Mouse (Mus musculus): ENCODE measurements around the gene Sez6. TPM values are rescaled to one million over a fixed set of nuclear protein-coding genes. Genes with fewer than 3 reads are reported as not detected.

Sez6 gene
- 8.8 and 19.3 TPM in 2 replicates for polyA plus RNA-seq (2016; fragmentation: Nextera tagmentation; extraction: Ambion mirVana)

- Histone ChIP-seq H3K4me1 (replicated peaks) (peaks cover 60% of the 10 kb centered on the region), H3K27ac (peak within 1 kb of the TSS; percentile 79), H3K4me3 (peak within 1 kb of the TSS; percentile 77), H3K27me3 (ENCODE audit: insufficient read depth, poor library complexity, severe bottlenecking) (peaks cover 97% of the 10 kb centered on the region), H3K9me3 (no peaks in the 10 kb centered on the region), H3K36me3 (no peaks in the 10 kb centered on the region)
- DNase-seq (ENCODE audit: low spot score), result peak; percentile 83
- WGBS, result under 1% methylated on average over 94 of the region's 94 CpGs
These were observed at the start of gene Sez6 for GRCm38 (mm10) chr11:77930751-77931540. TSS of gene Sez6 (plus strand) at chr11:77930800.

GRCm38 (mm10) chr11:77884524-77885245, 45.9 kb upstream of the Sez6 start:
- Histone ChIP-seq H3K27me3 (ENCODE audit: insufficient read depth, poor library complexity, severe bottlenecking) (peaks cover 30% of the 10 kb centered on the region), H3K9me3 (no peaks in the 10 kb centered on the region), H3K27ac (peak overlapping the region; percentile 87), H3K36me3 (peaks cover 7% of the 10 kb centered on the region; the same call in 1 of the 2 replicates), H3K4me3 (peak overlapping the region; percentile 33), H3K4me1 (replicated peaks) (peaks cover 76% of the 10 kb centered on the region)
- DNase-seq (ENCODE audit: low spot score), result no peak
- 28% methylated on average over 10 of the region's 10 CpGs for WGBS

- H3K4me1 ChIP-seq (replicated peaks), result peaks cover 79% of the 10 kb centered on the region
- no peaks in the 10 kb centered on the region for H3K9me3 ChIP-seq
- H3K36me3 ChIP-seq, result peaks cover 7% of the 10 kb centered on the region; the same call in 1 of the 2 replicates
- DNase-seq (ENCODE audit: low spot score), result peak; percentile 84
- peaks cover 30% of the 10 kb centered on the region for H3K27me3 ChIP-seq (ENCODE audit: insufficient read depth, poor library complexity, severe bottlenecking)
- peak overlapping the region; percentile 87 for H3K27ac ChIP-seq
- WGBS, result 24% methylated on average over 8 of the region's 8 CpGs
- peak overlapping the region; percentile 33 for H3K4me3 ChIP-seq
These were observed 45.4 kb upstream of the Sez6 start for GRCm38 (mm10) chr11:77885246-77885575.

- peak; percentile 80 for DNase-seq (ENCODE audit: low spot score)
- WGBS, result 26% methylated on average over 17 of the region's 17 CpGs
- Histone ChIP-seq H3K27ac (peak overlapping the region; percentile 87), H3K4me3 (peak overlapping the region; percentile 23), H3K4me1 (replicated peaks) (peaks cover 83% of the 10 kb centered on the region), H3K36me3 (0 out of 2 replicates have a peak, but pooled peaks cover 4% of the 10 kb centered on the region), H3K9me3 (no peaks in the 10 kb centered on the region), H3K27me3 (ENCODE audit: insufficient read depth, poor library complexity, severe bottlenecking) (peaks cover 31% of the 10 kb centered on the region)
These were observed 43.1 kb upstream of the Sez6 start for GRCm38 (mm10) chr11:77887373-77887960.

- H3K9me3 ChIP-seq, result no peaks in the 10 kb centered on the region
- WGBS, result 88% methylated on average over 5 of the region's 5 CpGs
- no peak for DNase-seq (ENCODE audit: low spot score)
- H3K27me3 ChIP-seq (ENCODE audit: insufficient read depth, poor library complexity, severe bottlenecking), result peaks cover 22% of the 10 kb centered on the region
- H3K4me3 ChIP-seq, result no peak overlapping the region
- H3K27ac ChIP-seq, result peak overlapping the region; percentile 56; the same call in 1 of the 2 replicates
- peaks cover 90% of the 10 kb centered on the region for H3K4me1 ChIP-seq (replicated peaks)
- H3K36me3 ChIP-seq, result no peaks in the 10 kb centered on the region
These were observed 41.8 kb upstream of the Sez6 start for GRCm38 (mm10) chr11:77888846-77889245.

GRCm38 (mm10) chr11:77889484-77889883, 41.1 kb upstream of the Sez6 start:
- Histone ChIP-seq H3K36me3 (no peaks in the 10 kb centered on the region), H3K4me1 (replicated peaks) (peaks cover 90% of the 10 kb centered on the region), H3K27me3 (ENCODE audit: insufficient read depth, poor library complexity, severe bottlenecking) (peaks cover 20% of the 10 kb centered on the region), H3K27ac (no peak overlapping the region), H3K4me3 (no peak overlapping the region), H3K9me3 (no peaks in the 10 kb centered on the region)
- WGBS, result 65% methylated on average over 1 of the region's 2 CpGs
- DNase-seq (ENCODE audit: low spot score), result no peak

GRCm38 (mm10) chr11:77890648-77891258, 39.8 kb upstream of the Sez6 start:
- H3K4me3 ChIP-seq, result no peak overlapping the region
- H3K4me1 ChIP-seq (replicated peaks), result peaks cover 89% of the 10 kb centered on the region
- H3K36me3 ChIP-seq, result no peaks in the 10 kb centered on the region
- DNase-seq (ENCODE audit: low spot score), result no peak
- WGBS, result 58% methylated on average over 2 of the region's 2 CpGs
- peak overlapping the region; percentile 53; the same call in 1 of the 2 replicates for H3K27ac ChIP-seq
- H3K27me3 ChIP-seq (ENCODE audit: insufficient read depth, poor library complexity, severe bottlenecking), result peaks cover 30% of the 10 kb centered on the region
- no peaks in the 10 kb centered on the region for H3K9me3 ChIP-seq

- whole genome bisulfite sequencing, result 11% methylated on average over 5 of the region's 5 CpGs
- Histone ChIP-seq H3K4me3 (peak overlapping the region; percentile 38), H3K9me3 (no peaks in the 10 kb centered on the region), H3K4me1 (replicated peaks) (peaks cover 89% of the 10 kb centered on the region), H3K27ac (peak overlapping the region; percentile 95), H3K27me3 (ENCODE audit: insufficient read depth, poor library complexity, severe bottlenecking) (peaks cover 51% of the 10 kb centered on the region), H3K36me3 (no peaks in the 10 kb centered on the region)
- DNase-seq (ENCODE audit: low spot score), result no peak
These were observed 37.7 kb upstream of the Sez6 start for GRCm38 (mm10) chr11:77892883-77893282.

GRCm38 (mm10) chr11:77893283-77893682, 37.3 kb upstream of the Sez6 start:
- DNase-seq (ENCODE audit: low spot score), result no peak
- H3K27me3 ChIP-seq (ENCODE audit: insufficient read depth, poor library complexity, severe bottlenecking), result peaks cover 55% of the 10 kb centered on the region
- H3K36me3 ChIP-seq, result no peaks in the 10 kb centered on the region
- peak overlapping the region; percentile 95 for H3K27ac ChIP-seq
- peaks cover 89% of the 10 kb centered on the region for H3K4me1 ChIP-seq (replicated peaks)
- H3K4me3 ChIP-seq, result peak overlapping the region; percentile 38
- 15% methylated on average over 6 of the region's 6 CpGs for WGBS
- H3K9me3 ChIP-seq, result no peaks in the 10 kb centered on the region

- H3K27ac ChIP-seq, result peak within 1 kb of the TSS; percentile 95
- whole genome bisulfite sequencing, result 14% methylated on average over 11 of the region's 11 CpGs
- no peaks in the 10 kb centered on the region for H3K36me3 ChIP-seq
- peak within 1 kb of the TSS; percentile 38 for H3K4me3 ChIP-seq
- peaks cover 63% of the 10 kb centered on the region for H3K27me3 ChIP-seq (ENCODE audit: insufficient read depth, poor library complexity, severe bottlenecking)
- peaks cover 89% of the 10 kb centered on the region for H3K4me1 ChIP-seq (replicated peaks)
- H3K9me3 ChIP-seq, result no peaks in the 10 kb centered on the region
- DNase-seq (ENCODE audit: low spot score), result peak; percentile 84
These were observed 36.5 kb upstream of the Sez6 start, which contains the start of gene Pipox for GRCm38 (mm10) chr11:77893787-77894718. TSS of gene Pipox (minus strand) at chr11:77894096.

- Histone ChIP-seq H3K36me3 (no peaks in the 10 kb centered on the region), H3K9me3 (no peaks in the 10 kb centered on the region), H3K4me1 (replicated peaks) (peaks cover 86% of the 10 kb centered on the region), H3K27ac (peak overlapping the region; percentile 53), H3K27me3 (ENCODE audit: insufficient read depth, poor library complexity, severe bottlenecking) (peaks cover 68% of the 10 kb centered on the region), H3K4me3 (no peak overlapping the region)
- no peak for DNase-seq (ENCODE audit: low spot score)
- 68% methylated on average over 2 of the region's 2 CpGs for WGBS
These were observed 35.6 kb upstream of the Sez6 start for GRCm38 (mm10) chr11:77894967-77895366.
